24 mouse cellular contexts compared by ENCODE assay signal in genomic region chr1:157710870-157711269, GRCm38 (mm10).
"Had no signal": no experiment of that assay in that cellular context is flagged by ENCODE, and none has a peak within 500 bp of the region (broad histone marks: within the 10 kb centered on the region; RNA-seq: fewer than 3 reads in every experiment).

No protein-coding gene starts in this region.

- H3K36me3 ChIP-seq: heart, embryonic 10.5 days; heart, embryonic 12.5 days; hindbrain, embryonic 13.5 days; hindbrain, embryonic 15.5 days; intestine, embryonic 15.5 days; kidney, embryonic 15.5 days; limb, embryonic 13.5 days; limb, embryonic 15.5 days had no signal

- H3K27ac ChIP-seq: heart, embryonic 10.5 days; hindbrain, embryonic 13.5 days; hindbrain, embryonic 15.5 days; hindbrain, postnatal 0 days; intestine, embryonic 15.5 days; kidney, embryonic 15.5 days; kidney, postnatal 0 days; limb, embryonic 13.5 days; limb, embryonic 15.5 days had no signal

- H3K9me3 ChIP-seq: heart, embryonic 10.5 days; heart, embryonic 12.5 days; hindbrain, embryonic 13.5 days; hindbrain, embryonic 15.5 days; intestine, embryonic 15.5 days; kidney, embryonic 15.5 days; limb, embryonic 13.5 days; limb, embryonic 15.5 days had no signal

- H3K27me3 ChIP-seq: heart, embryonic 12.5 days; hindbrain, embryonic 13.5 days; hindbrain, embryonic 15.5 days; intestine, embryonic 15.5 days; kidney, embryonic 15.5 days; limb, embryonic 13.5 days; limb, embryonic 15.5 days had no signal

- H3K4me1 ChIP-seq: heart, embryonic 10.5 days; heart, embryonic 12.5 days; hindbrain, embryonic 15.5 days; intestine, embryonic 15.5 days; kidney, embryonic 15.5 days; limb, embryonic 13.5 days; limb, embryonic 15.5 days had no signal

- DNase-seq: gastrocnemius, postnatal 14 days; gastrocnemius, postnatal 36 days; heart, adult 18-20 months; heart, postnatal 10 days; kidney, adult 2 months; kidney, adult 9 months; kidney, postnatal 14 days; kidney, postnatal 36 days; layer of hippocampus, adult 9-11 months; layer of hippocampus, postnatal 36 days; left cerebral cortex, postnatal 4 days; lung, adult 18-20 months had no signal

- ATAC-seq: forebrain, embryonic 16.5 days; hindbrain, postnatal 0 days; intestine, embryonic 15.5 days; intestine, postnatal 0 days had no signal

- H3K9ac ChIP-seq: heart, embryonic 12.5 days; hindbrain, embryonic 13.5 days; hindbrain, embryonic 15.5 days; intestine, embryonic 15.5 days; kidney, embryonic 15.5 days; limb, embryonic 13.5 days; limb, embryonic 15.5 days had no signal

- H3K4me2 ChIP-seq: heart, embryonic 12.5 days; hindbrain, embryonic 13.5 days; hindbrain, embryonic 15.5 days; intestine, embryonic 15.5 days; kidney, embryonic 15.5 days; limb, embryonic 13.5 days; limb, embryonic 15.5 days had no signal

- H3K4me3 ChIP-seq: heart, embryonic 10.5 days; heart, embryonic 12.5 days; hindbrain, embryonic 13.5 days; hindbrain, embryonic 15.5 days; intestine, embryonic 15.5 days; kidney, embryonic 15.5 days; limb, embryonic 13.5 days; limb, embryonic 15.5 days had no signal
